Mouse (Mus musculus): ENCODE data around the gene Epha7. TPM values are rescaled to one million over a fixed set of nuclear protein-coding genes. Genes with fewer than 3 reads are reported as not detected.

Epha7 gene
- polyA plus RNA-seq, 1 experiment from 2014 or later, result 1.6 TPM

- Histone ChIP-seq H3K27ac (replicated peaks) (no peak overlapping the region), H3K4me2 (no peak overlapping the region), H3K4me1 (replicated peaks) (no peaks in the 10 kb centered on the region), H3K27me3 (no peaks in the 10 kb centered on the region), H3K4me3 (replicated peaks) (no peak overlapping the region), H3K36me3 (replicated peaks) (no peaks in the 10 kb centered on the region), H3K9me3 (replicated peaks) (no peaks in the 10 kb centered on the region), H3K9ac (no peak overlapping the region)
- 59% methylated on average over 4 of the region's 4 CpGs for whole genome bisulfite sequencing (ENCODE audit: insufficient replicate concordance)
- ATAC-seq (ENCODE audit: insufficient read depth), result no peak
These were observed 33.4 kb downstream of the Epha7 start for GRCm38 (mm10) chr4:28846311-28846710.

GRCm38 (mm10) chr4:28850388-28850787 lies 37.5 kb downstream of the Epha7 start:
- Histone ChIP-seq H3K36me3 (replicated peaks) (no peaks in the 10 kb centered on the region), H3K9me3 (replicated peaks) (no peaks in the 10 kb centered on the region), H3K4me3 (replicated peaks) (no peak overlapping the region), H3K4me1 (replicated peaks) (no peaks in the 10 kb centered on the region), H3K4me2 (no peak overlapping the region), H3K27ac (replicated peaks) (no peak overlapping the region), H3K27me3 (no peaks in the 10 kb centered on the region), H3K9ac (no peak overlapping the region)
- 51% methylated on average over 2 of the region's 2 CpGs for WGBS (ENCODE audit: insufficient replicate concordance)
- ATAC-seq (ENCODE audit: insufficient read depth), result no peak

DNA sequence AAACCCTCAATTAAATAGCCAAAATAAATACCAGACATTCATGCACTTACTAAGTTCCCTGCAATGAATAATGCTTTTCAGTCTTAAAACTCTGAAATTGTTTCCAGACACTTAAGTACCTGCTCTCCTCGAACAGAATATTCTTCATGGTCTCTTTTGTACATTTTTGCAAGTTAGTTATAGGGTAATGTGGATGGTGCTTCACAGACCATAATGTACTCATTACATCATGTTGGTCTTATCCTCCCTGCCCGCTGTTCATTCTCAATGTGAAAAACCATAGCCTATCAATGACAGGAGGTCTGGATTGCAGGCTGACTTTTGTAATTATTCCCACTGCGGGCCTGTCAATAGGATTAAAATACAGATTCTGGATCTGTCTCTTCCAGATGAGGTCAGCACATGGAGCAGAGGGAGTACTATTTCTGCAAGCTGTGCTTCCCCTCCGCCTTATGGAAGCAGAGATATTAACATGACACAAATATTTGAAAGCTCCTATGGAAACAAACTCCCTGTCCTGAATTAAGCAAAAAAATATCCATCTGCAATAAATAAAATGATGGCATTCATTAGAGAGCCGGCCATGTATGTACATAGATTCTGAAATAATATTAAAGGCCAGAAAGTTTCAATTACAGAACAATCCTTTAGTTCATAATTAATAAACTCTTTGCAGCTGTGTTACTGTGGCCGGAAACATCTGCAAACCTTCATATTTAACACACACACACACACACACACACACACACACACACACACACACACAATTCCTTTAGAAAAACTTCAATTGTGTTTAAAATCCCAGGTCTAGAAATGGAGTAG lies 50.1 kb downstream of the Epha7 start:
- Histone ChIP-seq H3K36me3 (replicated peaks) (no peaks in the 10 kb centered on the region), H3K9ac (no peak overlapping the region), H3K9me3 (replicated peaks) (no peaks in the 10 kb centered on the region), H3K27ac (replicated peaks) (no peak overlapping the region), H3K4me1 (replicated peaks) (no peaks in the 10 kb centered on the region), H3K4me3 (replicated peaks) (no peak overlapping the region), H3K27me3 (no peaks in the 10 kb centered on the region), H3K4me2 (no peak overlapping the region)
- ATAC-seq (ENCODE audit: insufficient read depth), result no peak
- WGBS (ENCODE audit: insufficient replicate concordance), result 63% methylated on average over 6 of the region's 6 CpGs

GRCm38 (mm10) chr4:28866411-28866810 lies 53.5 kb downstream of the Epha7 start:
- whole genome bisulfite sequencing (ENCODE audit: insufficient replicate concordance), result 58% methylated on average over 2 of the region's 2 CpGs
- H3K27me3 ChIP-seq, result no peaks in the 10 kb centered on the region
- no peak overlapping the region for H3K4me2 ChIP-seq
- H3K36me3 ChIP-seq (replicated peaks), result no peaks in the 10 kb centered on the region
- no peaks in the 10 kb centered on the region for H3K4me1 ChIP-seq (replicated peaks)
- no peak overlapping the region for H3K9ac ChIP-seq
- H3K4me3 ChIP-seq (replicated peaks), result no peak overlapping the region
- H3K9me3 ChIP-seq (replicated peaks), result no peaks in the 10 kb centered on the region
- ATAC-seq (ENCODE audit: insufficient read depth), result no peak
- H3K27ac ChIP-seq (replicated peaks), result no peak overlapping the region

GRCm38 (mm10) chr4:28871615-28872014 lies 58.7 kb downstream of the Epha7 start:
- no peak for ATAC-seq (ENCODE audit: insufficient read depth)
- no peaks in the 10 kb centered on the region for H3K9me3 ChIP-seq (replicated peaks)

DNA sequence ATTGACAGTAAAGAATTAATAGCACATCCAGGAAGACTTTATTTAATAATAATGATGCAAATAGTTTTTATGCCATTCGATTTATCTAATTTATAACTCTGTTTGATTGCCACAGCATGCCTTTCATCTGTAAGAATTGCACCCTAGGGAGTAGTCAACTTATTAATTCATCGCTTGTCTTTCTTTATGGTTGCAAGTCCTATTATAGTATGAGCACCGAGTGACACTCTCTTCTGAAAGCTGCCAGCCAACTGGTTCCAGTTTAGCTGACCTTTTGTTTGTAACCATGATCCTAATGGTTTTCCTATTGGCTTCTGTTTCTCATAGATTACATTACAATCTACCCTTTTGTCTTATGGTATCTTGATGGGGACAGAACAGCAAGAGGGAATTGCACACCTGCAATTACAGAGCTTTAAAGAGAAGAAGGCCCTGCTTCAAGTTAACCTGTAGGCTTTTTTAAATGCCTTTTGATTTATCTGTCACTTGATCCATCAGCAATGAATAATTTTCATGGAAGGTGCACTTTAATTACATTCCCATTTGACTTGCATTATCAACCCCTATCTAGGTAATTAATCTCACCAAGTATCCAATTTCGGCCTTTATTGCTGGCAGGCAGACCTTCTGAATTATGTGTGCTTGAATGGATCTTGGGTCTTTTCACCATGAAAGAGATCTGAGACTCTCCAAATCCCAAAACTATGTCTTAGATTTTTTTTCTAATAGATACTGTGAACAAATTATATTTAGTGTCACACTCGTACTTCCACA lies 68.5 kb downstream of the Epha7 start:
- no peak overlapping the region for H3K27ac ChIP-seq (replicated peaks)
- H3K4me3 ChIP-seq (replicated peaks), result no peak overlapping the region
- no peaks in the 10 kb centered on the region for H3K4me1 ChIP-seq (replicated peaks)
- 69% methylated on average over 5 of the region's 5 CpGs for WGBS (ENCODE audit: insufficient replicate concordance)
- no peak overlapping the region for H3K4me2 ChIP-seq
- H3K27me3 ChIP-seq, result no peaks in the 10 kb centered on the region
- no peaks in the 10 kb centered on the region for H3K9me3 ChIP-seq (replicated peaks)
- H3K9ac ChIP-seq, result no peak overlapping the region
- H3K36me3 ChIP-seq (replicated peaks), result no peaks in the 10 kb centered on the region
- no peak for ATAC-seq (ENCODE audit: insufficient read depth)

More at GRCm38 (mm10) chr4:28871615-28872014, 58.7 kb downstream of the Epha7 start:
- Histone ChIP-seq H3K4me1 (replicated peaks) (no peaks in the 10 kb centered on the region), H3K4me2 (no peak overlapping the region), H3K27me3 (no peaks in the 10 kb centered on the region), H3K9ac (no peak overlapping the region), H3K36me3 (replicated peaks) (no peaks in the 10 kb centered on the region), H3K4me3 (replicated peaks) (no peak overlapping the region), H3K27ac (replicated peaks) (no peak overlapping the region)
- 76% methylated on average over 11 of the region's 11 CpGs for WGBS (ENCODE audit: insufficient replicate concordance)

DNA sequence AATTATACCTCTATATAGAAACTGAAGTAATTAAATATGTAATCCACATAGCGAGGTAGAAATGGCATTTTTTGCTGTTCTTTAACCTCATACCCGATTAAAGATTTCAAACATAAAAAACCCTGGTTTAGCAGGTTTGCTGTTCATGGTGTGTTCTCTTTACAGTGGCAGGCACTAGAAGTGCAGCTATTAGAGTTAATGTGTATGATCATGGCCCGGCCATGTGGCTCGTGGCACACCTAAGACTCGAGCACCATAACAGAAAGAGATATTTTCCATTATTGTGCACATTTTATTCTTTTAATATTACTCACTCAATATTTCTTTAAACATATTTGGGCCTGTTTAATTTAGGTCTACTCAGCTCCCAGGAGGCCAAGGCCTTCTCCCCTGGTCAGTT lies 76.7 kb downstream of the Epha7 start:
- H3K4me1 ChIP-seq (replicated peaks), result no peaks in the 10 kb centered on the region
- H3K9me3 ChIP-seq (replicated peaks), result no peaks in the 10 kb centered on the region
- no peaks in the 10 kb centered on the region for H3K36me3 ChIP-seq (replicated peaks)
- no peaks in the 10 kb centered on the region for H3K27me3 ChIP-seq
- WGBS (ENCODE audit: insufficient replicate concordance), result 74% methylated on average over 5 of the region's 5 CpGs
- ATAC-seq (ENCODE audit: insufficient read depth), result no peak
- no peak overlapping the region for H3K9ac ChIP-seq
- H3K27ac ChIP-seq (replicated peaks), result no peak overlapping the region
- no peak overlapping the region for H3K4me2 ChIP-seq
- no peak overlapping the region for H3K4me3 ChIP-seq (replicated peaks)

GRCm38 (mm10) chr4:28890102-28890501 lies 77.2 kb downstream of the Epha7 start:
- Histone ChIP-seq H3K4me2 (no peak overlapping the region), H3K36me3 (replicated peaks) (no peaks in the 10 kb centered on the region), H3K9ac (no peak overlapping the region), H3K9me3 (replicated peaks) (no peaks in the 10 kb centered on the region), H3K4me1 (replicated peaks) (no peaks in the 10 kb centered on the region), H3K27me3 (no peaks in the 10 kb centered on the region), H3K4me3 (replicated peaks) (no peak overlapping the region), H3K27ac (replicated peaks) (no peak overlapping the region)
- 52% methylated on average over 3 of the region's 3 CpGs for WGBS (ENCODE audit: insufficient replicate concordance)
- ATAC-seq (ENCODE audit: insufficient read depth), result no peak

GRCm38 (mm10) chr4:28895480-28895879 lies 82.5 kb downstream of the Epha7 start:
- no peak overlapping the region for H3K27ac ChIP-seq (replicated peaks)
- no peak overlapping the region for H3K9ac ChIP-seq
- 66% methylated on average over 7 of the region's 7 CpGs for WGBS (ENCODE audit: insufficient replicate concordance)
- H3K9me3 ChIP-seq (replicated peaks), result no peaks in the 10 kb centered on the region
- H3K36me3 ChIP-seq (replicated peaks), result no peaks in the 10 kb centered on the region
- H3K4me2 ChIP-seq, result no peak overlapping the region
- no peak for ATAC-seq (ENCODE audit: insufficient read depth)
- H3K4me3 ChIP-seq (replicated peaks), result no peak overlapping the region
- no peaks in the 10 kb centered on the region for H3K4me1 ChIP-seq (replicated peaks)
- H3K27me3 ChIP-seq, result no peaks in the 10 kb centered on the region

- no peak for ATAC-seq (ENCODE audit: insufficient read depth)
- H3K4me1 ChIP-seq (replicated peaks), result no peaks in the 10 kb centered on the region
- WGBS (ENCODE audit: insufficient replicate concordance), result 65% methylated on average over 4 of the region's 4 CpGs
These were observed 86.4 kb downstream of the Epha7 start for GRCm38 (mm10) chr4:28899373-28899772.

DNA sequence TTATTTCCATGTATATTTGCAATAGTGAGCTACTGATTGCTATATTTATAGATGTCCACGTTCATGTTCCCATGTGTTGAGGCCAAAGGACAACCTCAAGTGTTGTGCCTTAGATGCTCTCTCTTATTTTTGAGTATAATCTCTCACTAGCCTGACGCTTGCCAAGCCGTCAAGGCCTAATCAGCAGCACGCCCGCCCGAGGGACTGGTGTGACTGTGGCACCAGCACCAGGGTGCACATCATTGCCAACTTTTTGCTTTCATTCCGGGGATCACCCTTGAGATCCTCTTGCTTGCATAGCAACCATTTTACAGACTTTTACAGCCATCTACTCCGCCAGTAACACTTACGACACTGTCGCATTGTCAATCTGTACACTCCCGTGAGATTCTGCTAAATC lies 86.9 kb downstream of the Epha7 start:
- Histone ChIP-seq H3K27ac (replicated peaks) (no peak overlapping the region), H3K4me3 (replicated peaks) (no peak overlapping the region), H3K36me3 (replicated peaks) (no peaks in the 10 kb centered on the region), H3K4me1 (replicated peaks) (no peaks in the 10 kb centered on the region), H3K9me3 (replicated peaks) (no peaks in the 10 kb centered on the region), H3K4me2 (no peak overlapping the region), H3K27me3 (no peaks in the 10 kb centered on the region), H3K9ac (no peak overlapping the region)
- WGBS (ENCODE audit: insufficient replicate concordance), result 78% methylated on average over 11 of the region's 11 CpGs
- no peak for ATAC-seq (ENCODE audit: insufficient read depth)

More at GRCm38 (mm10) chr4:28899373-28899772, 86.4 kb downstream of the Epha7 start:
- Histone ChIP-seq H3K27ac (replicated peaks) (no peak overlapping the region), H3K27me3 (no peaks in the 10 kb centered on the region), H3K4me3 (replicated peaks) (no peak overlapping the region), H3K9ac (no peak overlapping the region), H3K36me3 (replicated peaks) (no peaks in the 10 kb centered on the region), H3K9me3 (replicated peaks) (no peaks in the 10 kb centered on the region), H3K4me2 (no peak overlapping the region)

All from liver, embryonic 15.5 days (tissue).